Mouse (Mus musculus): ENCODE measurements around the gene Celf6. TPM values are rescaled to one million over a fixed set of nuclear protein-coding genes. Genes with fewer than 3 reads are reported as not detected.

Gene Celf6
- polyA plus RNA-seq (2014; fragmentation: Illumina TruSeq; extraction: RNeasy Lipid Tissue Mini Kit (QIAGEN cat#74804); ENCODE audit: low read depth, low replicate concordance), result 0.65 TPM

DNA sequence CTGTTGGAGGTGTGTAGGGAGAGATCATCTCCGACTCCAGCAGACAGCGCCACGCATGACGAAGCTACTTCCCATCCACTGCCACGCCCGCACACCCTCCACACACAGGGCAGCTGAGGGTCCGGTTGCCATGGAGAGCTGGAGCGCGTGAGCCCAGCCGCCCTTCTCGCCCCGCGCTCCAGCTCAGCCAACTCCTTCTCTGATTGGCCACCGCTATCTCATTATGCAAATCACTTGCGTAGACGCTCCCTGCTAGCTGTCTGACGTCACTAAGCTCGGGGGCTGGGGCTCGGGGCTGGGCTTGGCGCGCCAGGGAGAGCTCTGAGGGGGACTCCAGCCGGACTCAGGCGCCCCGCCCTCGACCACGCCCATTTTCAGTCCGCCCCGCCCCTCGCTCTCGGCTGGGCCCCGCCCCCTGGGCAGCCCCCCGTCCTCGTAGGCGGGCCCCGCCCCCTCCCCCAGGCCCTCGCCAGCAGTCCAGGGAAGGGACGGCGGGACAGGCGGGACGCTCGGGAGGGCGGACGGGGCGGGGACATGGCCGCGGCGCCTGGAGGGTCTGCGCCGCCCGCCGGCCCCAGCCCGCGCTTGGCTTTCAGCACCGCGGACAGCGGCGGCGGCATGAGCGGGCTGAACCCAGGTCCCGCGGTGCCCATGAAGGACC is at the start of gene Celf6:
Celf6 (plus strand) TSS at position 74 of the 661 bp plus-strand sequence.

DNA sequence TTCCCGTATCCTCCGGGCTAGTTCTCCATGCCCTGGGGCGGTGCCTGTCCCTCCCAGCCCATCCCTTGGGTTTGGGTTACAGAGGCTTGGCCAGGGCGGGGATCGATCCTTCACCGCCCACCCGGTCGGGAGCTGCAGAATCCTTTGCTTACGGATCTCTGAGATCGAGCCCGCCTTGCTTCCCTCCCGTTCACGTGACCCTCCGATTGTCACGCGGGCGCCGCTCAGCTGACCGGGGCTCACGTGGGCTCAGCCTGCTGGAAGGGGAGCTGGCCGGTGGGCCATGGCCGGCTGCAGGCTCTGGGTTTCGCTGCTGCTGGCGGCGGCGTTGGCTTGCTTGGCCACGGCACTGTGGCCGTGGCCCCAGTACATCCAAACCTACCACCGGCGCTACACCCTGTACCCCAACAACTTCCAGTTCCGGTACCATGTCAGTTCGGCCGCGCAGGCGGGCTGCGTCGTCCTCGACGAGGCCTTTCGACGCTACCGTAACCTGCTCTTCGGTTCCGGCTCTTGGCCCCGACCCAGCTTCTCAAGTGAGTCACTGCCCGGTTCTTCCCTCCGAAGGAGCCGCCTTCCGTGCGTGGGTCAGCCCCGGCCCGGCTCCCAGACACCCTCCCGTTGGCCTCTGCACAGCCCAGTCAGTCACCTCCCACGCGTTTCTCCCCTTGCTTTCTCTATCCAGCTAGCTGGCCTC is 38.1 kb upstream of the Celf6 start, which contains the start of the genes Hexa and Tmem202:
Hexa (plus strand) TSS at position 100 of the 697 bp plus-strand sequence.
Tmem202 (minus strand) TSS at position 407 of the 697 bp plus-strand sequence.

DNA sequence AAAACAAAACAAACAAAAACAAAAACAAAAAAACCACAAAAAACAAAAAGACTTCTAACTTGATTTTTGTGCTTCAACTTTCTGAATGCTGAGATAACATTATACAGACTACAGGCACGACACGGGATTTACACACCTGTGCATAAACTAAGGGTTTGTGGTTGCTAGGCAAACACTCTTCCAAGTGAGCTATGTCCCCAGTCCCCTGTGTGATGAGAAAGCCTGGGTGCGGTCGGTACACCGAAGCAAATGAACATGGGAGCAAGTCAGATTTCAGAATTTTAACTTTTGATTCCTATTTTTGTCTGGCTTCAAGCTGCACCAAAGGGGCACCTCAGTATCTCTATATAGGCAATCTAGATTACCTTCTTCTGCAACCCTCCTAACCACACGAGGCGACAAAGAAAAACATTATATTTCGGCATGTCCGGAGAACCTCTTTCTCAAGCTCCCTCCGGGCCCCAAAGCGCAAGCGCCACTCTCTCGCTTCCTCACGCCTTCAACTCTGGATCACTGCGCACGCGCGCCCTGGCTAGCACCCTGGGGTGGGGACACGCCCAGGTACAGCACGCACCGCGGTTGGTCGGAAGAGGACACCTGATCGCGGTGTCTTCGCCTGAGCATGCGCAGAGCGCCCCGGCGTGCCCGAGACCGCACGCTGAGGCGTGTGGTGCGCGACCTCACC is 39.0 kb downstream of the Celf6 start, which contains the start of gene Parp6:
Parp6 (plus strand) TSS at position 663 of the 685 bp plus-strand sequence.

DNA sequence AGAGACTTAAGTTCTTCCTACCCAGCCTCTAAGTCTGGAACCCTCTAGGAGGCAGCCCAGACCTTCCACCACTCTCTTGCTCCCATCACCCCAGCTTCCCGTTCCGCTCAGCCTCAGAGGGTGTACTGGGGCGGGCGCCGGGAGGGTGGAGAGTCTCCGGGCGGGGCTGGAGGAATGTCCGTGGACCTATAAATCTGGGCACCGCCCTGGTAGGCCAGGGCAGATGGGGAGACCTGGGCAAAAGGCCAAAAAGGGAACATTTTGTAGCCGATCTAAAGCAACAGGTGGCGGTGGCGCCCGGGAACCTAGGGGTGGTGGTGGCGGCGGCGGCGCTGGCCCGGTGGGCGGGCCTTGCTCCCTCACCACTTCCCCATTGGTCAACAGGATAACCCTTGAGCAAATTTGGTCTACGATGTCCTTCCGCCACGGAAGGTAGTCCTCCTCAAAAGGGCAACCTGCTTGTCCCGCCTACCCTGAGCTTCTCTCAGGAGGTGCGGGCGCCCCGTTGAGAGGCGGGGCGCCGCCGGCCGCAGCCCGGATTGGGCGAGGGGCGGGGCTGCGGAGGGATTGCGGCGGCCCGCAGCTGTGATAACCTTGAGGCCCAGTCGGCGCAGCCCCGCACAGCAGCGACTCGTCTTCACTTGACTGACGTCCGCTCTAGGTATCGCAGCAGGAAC is 78.4 kb downstream of the Celf6 start, which contains the start of gene Pkm:
Pkm (plus strand) TSS at position 411 of the 677 bp plus-strand sequence.

Other genes starting within 250 kb of the Celf6 start
- gene Bbs4, start 224.4 kb upstream of the Celf6 start, polyA plus RNA-seq (2014; fragmentation: Illumina TruSeq; extraction: RNeasy Lipid Tissue Mini Kit (QIAGEN cat#74804); ENCODE audit: low read depth, low replicate concordance), result 4.5 TPM
- 43.0 TPM for gene Arih1, start 91.3 kb upstream of the Celf6 start, polyA plus RNA-seq (2014; fragmentation: Illumina TruSeq; extraction: RNeasy Lipid Tissue Mini Kit (QIAGEN cat#74804); ENCODE audit: low read depth, low replicate concordance)
- 74.1 TPM for gene Hexa, start 38.4 kb upstream of the Celf6 start, polyA plus RNA-seq (2014; fragmentation: Illumina TruSeq; extraction: RNeasy Lipid Tissue Mini Kit (QIAGEN cat#74804); ENCODE audit: low read depth, low replicate concordance)
- 0.84 TPM for gene Tmem202, start 38.1 kb upstream of the Celf6 start, polyA plus RNA-seq (2014; fragmentation: Illumina TruSeq; extraction: RNeasy Lipid Tissue Mini Kit (QIAGEN cat#74804); ENCODE audit: low read depth, low replicate concordance)
- 20.2 TPM for gene Parp6, start 39.4 kb downstream of the Celf6 start, polyA plus RNA-seq (2014; fragmentation: Illumina TruSeq; extraction: RNeasy Lipid Tissue Mini Kit (QIAGEN cat#74804); ENCODE audit: low read depth, low replicate concordance)
- gene Pkm, start 78.5 kb downstream of the Celf6 start, polyA plus RNA-seq (2014; fragmentation: Illumina TruSeq; extraction: RNeasy Lipid Tissue Mini Kit (QIAGEN cat#74804); ENCODE audit: low read depth, low replicate concordance), result 1,037 TPM
- not detected for gene Gramd2, start 102.2 kb downstream of the Celf6 start, polyA plus RNA-seq (2014; fragmentation: Illumina TruSeq; extraction: RNeasy Lipid Tissue Mini Kit (QIAGEN cat#74804); ENCODE audit: low read depth, low replicate concordance)
- gene Senp8, start 172.8 kb downstream of the Celf6 start, polyA plus RNA-seq (2014; fragmentation: Illumina TruSeq; extraction: RNeasy Lipid Tissue Mini Kit (QIAGEN cat#74804); ENCODE audit: low read depth, low replicate concordance), result 8.3 TPM
- 6.6 TPM for gene Myo9a, start 173.0 kb downstream of the Celf6 start, polyA plus RNA-seq (2014; fragmentation: Illumina TruSeq; extraction: RNeasy Lipid Tissue Mini Kit (QIAGEN cat#74804); ENCODE audit: low read depth, low replicate concordance)

Data from heart, adult 10 weeks (tissue).